Mouse (Mus musculus): ENCODE measurements at regions not wholly inside any gene's neighbourhood (a gene's known extent, or its start where the extent isn't known, plus 50 kb on each side); places are given as distances from the start of the nearest gene placed in this dataset.

DNA sequence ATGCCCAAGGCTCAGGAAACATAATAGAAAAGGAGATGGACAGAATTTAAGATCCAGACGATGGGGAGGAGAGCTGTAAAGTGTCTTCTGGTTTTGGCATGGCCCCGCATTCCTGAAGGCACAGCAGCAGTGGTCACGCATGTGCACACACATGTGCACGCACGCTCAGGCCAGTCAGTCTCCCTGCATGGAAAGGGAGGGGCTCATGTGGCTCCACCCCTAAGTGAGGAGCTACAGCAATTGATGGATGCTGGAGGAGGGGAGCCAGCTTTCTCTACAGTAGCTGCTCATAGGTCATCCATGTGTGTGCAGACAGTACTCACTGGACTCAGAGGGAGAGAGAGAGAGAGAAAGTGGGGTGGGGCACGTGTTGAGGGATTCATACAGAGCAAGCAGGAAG, 56.6 kb upstream of the Plekha5 start:
- TF ChIP-seq POLR2A (IDR thresholded peaks at IDR 0.05; ENCODE audit: insufficient read depth, low read length): no peak
- TF ChIP-seq CTCF (IDR thresholded peaks at IDR 0.05; ENCODE audit: low read depth, low read length): no peak

Measured in ES-Bruce4 (cell line).